Mouse (Mus musculus): Measurements from ENCODE around the gene Zc3h12c.

The Zc3h12c gene

DNA sequence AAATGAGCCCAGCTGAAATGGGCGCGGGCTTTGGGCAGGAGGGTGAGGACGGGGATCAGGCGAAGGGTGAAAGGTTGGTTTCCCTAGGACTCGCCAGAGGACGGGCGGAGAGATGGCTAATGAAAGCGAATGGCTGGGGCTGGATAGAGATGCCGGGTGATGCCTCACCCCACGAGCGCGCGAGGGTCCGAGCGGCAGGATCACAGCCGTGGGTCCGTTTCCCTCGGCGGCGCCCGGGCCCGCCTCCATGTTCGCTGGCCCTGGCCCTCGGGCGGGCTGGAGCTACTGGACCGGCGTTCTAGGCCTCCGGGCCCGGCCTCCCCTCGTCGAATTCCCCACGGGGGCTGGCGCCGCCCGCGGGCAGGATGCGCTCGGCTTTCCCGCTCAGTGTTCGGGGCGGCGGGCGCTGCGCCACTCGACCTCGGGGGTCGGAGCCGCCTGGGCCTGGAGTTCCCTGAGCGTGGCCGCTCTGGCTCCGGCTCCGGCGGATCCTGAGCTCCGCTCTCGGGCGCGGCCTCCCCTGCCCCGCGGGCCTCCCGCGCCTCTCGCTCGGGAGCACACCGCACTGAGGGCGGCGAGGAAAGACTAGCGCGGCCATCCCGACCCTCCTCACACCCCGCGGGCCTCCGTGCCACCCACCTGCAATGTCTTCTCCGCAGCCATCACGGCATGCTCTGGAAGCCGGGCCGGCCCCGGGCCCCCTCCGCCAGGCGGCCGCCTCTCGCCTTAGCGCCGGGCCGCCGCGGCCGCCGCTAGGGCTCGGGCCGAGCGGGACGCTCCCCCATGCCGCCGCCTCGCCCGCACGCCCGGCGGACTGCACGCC is at the start of gene Zc3h12c:
Gene Zc3h12c, minus strand, starts transcription at position 710 of the 823 bp plus-strand sequence.
- DNase-seq (ENCODE audit: low spot score), result peak; percentile 2

DNA sequence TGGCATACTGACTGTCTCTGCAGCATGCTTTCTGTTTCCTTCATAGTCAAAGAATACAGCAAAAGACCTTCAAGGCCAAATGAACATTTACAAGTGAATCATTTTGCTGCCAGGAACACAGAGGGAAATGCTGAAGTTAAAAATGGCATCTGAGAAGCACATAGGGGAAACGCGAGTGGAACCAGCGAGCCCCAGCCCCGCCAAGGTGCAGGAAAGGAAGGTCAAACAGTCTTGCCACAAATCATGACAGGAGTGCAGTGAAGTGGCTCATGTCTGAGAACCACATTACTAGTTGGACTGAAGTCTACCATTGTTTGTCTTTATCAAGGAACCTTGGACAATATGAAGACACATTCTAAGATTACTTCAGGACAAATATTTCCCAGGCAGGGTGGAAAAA is 49.3 kb upstream of the Zc3h12c start:
- DNase-seq (ENCODE audit: low spot score), result no peak

DNA sequence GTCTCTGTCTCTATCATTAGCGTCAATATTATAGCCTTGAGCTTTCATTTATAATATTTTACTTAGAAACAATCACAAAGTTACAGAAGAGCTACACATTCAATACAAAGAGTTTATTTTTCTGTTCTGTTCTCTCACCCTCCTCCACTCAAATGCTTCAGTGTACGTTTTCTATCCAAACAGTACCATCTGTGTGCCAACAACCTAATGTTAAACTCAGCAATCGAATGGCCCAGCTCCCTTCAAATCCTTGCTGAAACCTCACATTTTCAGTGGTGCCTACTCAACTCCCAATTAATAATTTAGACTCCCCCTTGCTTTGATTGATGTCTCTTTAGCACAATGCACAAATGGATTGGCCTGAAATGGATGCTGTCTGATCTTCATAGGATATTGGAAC is 46.9 kb upstream of the Zc3h12c start:
- no peak for DNase-seq (ENCODE audit: low spot score)

DNA sequence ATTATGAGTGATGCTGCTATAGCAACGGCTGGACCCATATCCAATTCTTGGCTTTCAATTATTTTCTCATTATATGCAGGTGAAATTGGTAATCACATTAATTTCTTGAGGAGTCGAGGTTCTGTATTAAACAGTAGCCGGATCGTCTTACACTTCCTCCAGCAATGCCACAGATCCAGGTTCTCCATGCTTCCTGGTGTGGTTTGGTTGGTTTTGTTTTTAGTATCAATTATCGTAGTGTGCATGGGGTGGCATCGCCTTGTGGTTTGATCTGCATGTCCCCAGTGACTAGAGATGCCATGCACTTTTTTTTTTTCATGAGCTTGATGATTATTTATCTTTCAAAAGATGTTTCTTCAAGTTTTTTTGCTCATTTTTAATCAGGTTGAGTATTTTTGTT is 44.0 kb upstream of the Zc3h12c start:
- no peak for DNase-seq (ENCODE audit: low spot score)

DNA sequence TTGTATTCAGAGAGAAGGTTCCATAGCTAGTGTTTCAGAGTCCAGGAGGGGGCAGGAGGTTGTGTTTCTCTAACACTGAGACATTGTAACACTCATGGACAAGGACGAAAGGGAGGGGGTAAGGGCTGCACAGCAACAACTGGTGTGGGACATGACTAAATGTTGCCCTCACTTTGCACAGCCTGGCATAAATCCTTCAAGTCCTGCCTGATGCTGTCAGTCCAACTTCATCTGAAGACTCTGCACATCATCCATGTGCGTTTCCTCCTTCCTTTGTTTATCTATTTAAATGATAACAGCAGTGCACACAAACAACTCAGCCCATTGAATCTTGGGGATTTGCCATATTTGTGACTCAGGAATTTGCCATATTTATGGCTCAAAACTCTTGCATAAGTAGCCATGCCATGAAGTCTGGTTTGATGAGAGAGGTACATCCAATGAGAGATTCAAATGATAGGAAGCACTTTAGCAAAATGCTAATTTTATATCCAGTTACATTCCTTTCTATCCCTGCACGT is 40.2 kb upstream of the Zc3h12c start:
- DNase-seq (ENCODE audit: low spot score), result no peak

DNA sequence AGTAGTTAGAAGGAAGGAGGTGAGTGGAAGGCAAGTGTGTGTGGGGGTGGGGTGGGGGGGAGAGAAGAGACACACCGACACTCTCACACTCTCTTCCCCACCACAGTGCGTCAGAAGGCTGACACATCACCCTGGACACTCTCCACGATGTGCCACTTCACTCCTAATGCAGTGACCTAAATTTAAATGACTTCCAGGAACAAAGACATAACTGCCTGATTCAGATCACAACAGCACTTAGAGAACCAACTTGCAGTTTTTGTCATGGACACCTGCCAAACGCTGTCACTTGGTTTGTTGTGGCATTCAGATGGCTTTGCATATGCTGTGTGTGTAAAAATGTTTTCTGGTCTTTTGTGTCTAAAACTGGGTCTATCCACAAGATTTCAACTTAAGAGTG is 34.8 kb upstream of the Zc3h12c start:
- DNase-seq (ENCODE audit: low spot score), result no peak

DNA sequence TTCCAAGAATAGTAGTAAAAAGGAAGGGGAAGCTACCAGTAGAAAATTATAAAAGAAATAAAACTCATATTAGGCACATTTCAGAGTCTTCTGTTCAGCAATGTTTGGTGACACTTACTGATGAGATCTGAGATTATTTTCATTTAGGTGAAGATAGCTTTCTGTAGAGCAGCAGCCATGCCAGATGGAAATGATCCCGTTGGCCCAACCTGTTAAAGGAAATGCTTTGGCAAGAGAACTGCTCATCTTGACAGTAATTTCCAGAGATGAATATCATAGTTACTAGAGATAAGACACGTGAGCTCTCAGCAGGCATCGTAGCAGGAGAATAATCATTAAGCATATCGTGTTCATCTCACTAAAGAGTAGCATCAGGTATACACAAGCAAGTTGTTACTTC is 31.9 kb upstream of the Zc3h12c start:
- DNase-seq (ENCODE audit: low spot score), result no peak

DNA sequence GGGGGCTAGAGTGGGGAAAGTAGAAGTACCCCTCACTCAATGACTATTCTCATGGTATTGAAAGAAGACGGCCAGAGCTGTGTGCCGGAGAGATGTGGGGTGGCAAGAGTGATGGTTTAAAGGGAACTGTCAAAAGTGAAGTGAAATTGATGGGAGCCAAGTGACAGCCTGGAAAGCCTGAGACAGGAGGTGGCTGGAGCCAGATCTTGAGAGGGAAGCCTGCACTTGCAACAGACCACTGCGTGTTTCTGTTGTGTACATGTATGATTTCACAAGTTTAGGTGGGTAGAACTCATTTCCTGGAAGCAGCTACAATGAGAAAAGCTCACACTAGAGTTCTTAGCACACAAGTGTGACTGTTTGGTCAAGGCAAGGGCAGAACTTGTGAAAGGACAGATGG is 27.5 kb upstream of the Zc3h12c start:
- no peak for DNase-seq (ENCODE audit: low spot score)

DNA sequence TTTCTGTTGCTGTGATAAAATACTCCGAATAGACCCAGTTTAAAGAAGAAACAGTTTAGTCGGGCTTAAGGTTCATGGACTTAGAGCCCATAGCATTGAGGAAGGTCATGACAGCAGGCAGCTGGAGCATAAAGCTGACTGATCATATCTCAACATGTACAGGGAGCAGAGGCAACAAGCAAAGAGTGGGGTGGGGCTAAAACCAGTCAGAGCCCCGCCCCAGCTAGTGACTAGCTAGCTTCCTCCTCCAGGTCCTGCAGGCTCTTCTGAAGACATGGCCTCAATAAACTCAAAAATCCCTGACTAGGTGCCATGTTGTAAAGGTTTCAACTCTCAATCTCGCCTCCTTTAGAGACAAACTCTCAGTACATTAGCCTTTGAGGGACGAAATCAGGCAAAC is 25.5 kb upstream of the Zc3h12c start:
- no peak for DNase-seq (ENCODE audit: low spot score)

DNA sequence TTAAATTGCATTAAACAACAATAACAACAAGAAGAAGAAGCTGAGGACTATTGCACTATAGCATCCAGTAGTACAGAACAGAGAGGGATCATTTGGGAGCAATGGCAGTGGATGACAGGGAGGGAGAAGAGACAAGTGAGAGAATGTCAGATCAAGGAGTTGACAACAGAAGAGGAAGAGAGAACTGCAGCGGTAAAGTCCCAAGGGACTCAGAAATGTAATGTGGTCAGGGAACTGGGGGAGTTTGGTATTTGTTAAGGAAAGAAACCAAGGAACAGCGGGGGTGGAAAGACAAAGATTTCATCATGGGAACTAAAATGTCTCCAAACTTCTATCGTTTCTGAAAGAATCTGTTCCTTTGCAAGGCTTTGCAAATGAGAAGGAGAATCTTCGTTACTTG is 22.5 kb upstream of the Zc3h12c start:
- DNase-seq (ENCODE audit: low spot score), result no peak

DNA sequence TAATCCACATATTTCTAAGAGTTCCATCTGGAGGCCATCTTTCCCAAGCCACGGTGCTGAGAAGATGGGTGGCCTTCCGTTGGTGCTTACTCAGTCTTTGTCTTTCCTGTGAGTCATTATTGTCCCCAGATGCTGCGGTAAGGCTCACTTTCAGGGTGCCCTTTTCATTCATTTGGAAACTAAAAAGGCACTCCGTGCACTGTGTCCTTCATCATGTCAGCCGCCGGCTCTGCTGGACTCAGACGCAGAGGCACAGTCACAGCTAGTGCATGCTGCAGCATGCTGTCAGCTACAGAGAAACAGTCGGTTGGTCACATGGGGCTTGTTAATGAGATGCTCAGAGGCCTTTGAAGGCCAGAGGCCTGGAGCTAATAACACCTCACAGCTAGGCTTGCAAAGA is 19.7 kb upstream of the Zc3h12c start:
- no peak for DNase-seq (ENCODE audit: low spot score)

DNA sequence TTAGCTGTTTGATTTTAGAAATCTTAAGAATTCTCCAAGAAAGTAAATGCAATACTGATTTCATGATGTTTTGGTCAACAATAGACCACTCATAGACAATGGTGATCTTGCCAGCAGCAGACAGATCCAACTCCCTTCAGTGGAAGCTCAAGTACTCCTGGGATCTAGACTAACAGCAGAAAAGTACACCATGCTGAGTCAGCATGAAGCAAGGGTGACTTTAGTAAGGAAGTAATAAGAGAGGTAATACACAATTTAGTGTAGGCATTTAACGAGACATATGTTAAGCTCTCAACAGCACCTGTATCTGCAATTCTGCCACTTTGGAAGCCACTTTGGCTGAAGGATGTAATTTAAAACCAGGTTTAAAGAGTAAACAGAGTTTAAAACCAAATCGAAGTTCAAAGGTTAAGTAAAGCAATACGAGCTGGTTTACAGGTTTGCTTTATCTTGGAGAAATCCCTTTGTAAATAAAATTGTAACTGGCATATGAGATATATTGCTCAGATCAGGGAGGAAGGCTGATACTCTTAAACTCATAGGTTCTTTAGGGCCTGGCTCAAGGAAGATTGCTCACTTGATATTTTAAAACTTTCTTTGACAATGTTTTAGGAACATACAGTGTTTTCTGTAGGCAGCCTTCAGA is 18.0 kb upstream of the Zc3h12c start:
- no peak for DNase-seq (ENCODE audit: low spot score)

DNA sequence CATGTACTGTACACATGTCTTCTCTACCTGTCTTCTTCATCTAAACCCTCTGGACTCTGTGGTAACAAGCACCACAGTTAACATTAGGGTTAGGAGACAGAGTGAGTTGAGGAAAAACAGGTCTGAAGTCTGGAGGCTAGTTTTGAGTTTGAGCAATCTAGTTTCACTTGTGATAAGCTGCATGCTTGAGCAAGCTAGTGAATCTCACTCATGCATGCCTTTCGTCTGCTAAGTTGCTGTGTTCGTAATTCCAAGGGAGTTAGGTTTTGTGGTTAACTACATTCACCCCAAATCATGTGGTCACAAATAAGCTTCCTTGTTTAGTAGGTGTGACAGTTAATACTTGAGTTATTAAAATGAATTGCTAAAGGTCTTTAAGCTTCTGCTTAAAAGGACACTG is 13.0 kb upstream of the Zc3h12c start:
- no peak for DNase-seq (ENCODE audit: low spot score)

DNA sequence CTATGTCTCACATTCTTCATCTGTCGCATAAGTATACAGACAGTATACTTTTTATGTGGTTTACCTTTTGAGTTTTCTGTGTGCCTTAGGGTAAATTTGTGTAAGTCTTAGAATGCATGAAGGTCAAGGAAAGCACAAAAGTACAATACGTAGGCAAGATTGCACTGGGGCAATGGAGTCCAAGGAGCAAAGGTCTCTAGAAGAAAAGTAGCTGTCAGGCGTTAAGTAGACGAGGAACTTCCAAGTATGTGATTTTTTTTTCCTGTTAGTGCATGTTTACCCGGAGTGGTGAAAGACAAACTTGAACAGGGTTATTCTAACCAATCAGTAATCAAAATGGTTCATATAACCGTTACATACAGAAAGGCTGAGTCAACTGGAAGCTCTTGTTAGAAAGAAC is 12.5 kb upstream of the Zc3h12c start:
- DNase-seq (ENCODE audit: low spot score), result no peak

DNA sequence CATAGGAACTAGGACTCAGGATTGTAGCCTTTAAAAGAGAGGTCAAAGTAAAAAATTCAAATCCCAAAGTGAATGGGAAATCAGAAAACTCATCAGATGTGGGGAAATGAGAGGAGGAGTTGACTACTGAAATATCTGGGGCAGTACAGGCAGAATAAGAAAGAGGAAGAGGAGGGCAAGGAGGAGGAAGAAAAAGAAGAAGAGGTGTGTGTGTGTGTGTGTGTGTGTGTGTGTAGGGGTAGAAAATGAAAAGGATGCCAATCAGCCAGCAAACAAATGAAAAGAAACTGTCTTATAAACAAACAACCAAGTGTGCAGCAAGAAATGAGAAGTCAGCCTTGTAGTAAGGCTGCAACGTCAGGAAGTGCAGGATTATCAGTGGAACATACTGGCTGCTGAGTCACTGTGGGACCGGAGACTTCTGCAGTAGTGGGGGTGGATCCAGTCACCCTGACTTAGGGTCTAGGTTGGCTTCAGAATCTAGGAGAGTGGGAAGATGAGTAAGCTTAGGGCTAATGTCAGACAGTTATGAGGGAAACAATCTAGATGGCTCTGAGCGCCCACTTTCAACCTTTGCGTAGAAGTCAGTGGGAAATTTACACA is 7.0 kb upstream of the Zc3h12c start:
- no peak for DNase-seq (ENCODE audit: low spot score)

DNA sequence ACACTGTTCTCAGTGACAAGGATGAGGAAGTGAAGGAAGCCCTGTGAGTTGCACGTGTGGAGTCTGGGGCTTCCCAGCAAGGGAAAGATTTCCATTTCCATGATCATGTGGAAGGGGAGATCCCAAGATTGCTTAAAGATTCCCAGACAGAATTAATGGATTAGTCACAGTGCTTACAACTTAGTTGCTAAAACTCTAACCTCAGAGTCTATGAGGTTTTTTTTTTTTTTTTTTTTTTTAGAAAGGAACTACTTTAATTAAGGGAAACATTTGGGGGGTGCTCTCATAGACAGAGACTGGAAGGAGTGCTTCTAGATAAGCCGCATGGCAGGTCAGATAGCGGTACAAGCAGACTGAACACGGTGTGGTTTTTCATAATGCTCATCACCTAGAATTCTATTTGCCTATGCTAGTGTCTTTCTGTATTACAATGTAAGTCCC is 6.3 kb upstream of the Zc3h12c start:
- no peak for DNase-seq (ENCODE audit: low spot score)

DNA sequence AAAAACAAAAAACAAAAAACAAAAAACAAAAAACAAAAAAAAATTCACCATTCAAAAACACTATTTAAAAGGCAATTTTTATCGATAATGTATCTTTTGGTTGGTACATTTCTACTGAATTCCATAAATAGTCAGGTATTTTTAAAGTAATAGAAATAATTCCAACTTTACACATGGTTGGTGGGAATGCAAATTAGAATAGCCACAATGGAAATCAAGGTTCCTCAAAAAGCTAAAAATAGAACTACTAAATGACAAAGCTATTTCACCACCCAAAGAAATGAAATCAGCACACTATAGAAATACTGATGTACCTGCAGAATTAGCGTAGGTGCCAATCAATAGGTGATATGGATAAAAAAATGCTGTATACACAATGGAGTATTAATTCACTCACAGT is 5.6 kb upstream of the Zc3h12c start:
- DNase-seq (ENCODE audit: low spot score), result no peak

DNA sequence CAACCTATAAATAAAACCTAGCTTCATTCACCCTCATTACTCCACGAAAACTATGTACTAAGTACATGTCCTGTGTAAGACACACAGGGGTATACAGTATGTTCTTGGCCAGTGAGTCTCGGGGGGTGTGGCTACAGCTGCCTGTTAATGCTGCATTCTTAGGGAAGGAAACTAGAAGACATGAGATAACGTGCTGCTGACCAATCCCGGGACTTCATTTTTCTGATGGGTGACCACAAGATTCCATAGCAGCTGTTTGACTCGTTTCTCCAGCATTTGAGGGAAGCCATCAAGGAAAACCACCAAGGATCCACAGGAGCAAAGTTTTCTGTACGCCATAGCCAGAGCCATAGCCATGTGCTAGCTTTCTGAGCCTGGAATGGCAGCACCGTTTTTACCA is 4.2 kb upstream of the Zc3h12c start:
- no peak for DNase-seq (ENCODE audit: low spot score)

DNA sequence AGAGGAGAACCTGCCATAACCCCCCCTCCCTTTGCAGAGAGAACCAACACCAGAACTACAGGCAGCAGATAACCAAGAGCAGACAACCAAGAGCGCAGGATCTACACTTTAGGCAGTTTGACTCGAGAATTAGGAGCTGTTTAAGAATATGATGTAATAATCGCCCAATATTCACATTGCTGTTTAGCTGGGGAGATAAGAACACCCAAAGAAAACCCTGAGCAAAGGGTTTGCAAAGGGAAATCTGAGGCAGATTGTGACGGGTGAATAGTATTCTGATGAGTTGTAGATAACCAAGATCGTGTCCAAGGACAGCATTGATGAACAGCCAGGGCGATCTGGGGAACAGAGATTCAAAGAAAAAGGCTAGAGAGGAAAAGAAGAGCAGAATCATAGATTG is 2.3 kb upstream of the Zc3h12c start:
- DNase-seq (ENCODE audit: low spot score), result no peak

DNA sequence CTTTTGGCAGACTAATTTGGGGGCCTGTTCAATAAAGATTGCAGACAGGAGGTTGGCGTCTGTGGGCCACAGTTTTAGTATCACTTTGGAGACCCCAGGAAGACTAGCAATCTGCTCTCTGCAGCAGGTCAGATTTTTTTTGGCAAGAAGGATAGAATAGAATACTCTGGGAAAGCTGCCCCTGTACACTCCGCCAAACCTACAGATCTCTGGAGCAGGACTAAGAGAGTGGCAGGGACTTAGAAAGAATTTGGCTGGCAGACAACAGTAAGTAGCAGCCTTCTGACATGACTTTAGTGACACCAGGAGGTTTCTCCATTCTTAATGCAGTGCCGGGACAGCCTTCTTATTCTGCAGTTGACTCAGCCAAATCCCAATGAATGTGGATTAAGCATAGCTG is 1.8 kb upstream of the Zc3h12c start:
- no peak for DNase-seq (ENCODE audit: low spot score)

DNA sequence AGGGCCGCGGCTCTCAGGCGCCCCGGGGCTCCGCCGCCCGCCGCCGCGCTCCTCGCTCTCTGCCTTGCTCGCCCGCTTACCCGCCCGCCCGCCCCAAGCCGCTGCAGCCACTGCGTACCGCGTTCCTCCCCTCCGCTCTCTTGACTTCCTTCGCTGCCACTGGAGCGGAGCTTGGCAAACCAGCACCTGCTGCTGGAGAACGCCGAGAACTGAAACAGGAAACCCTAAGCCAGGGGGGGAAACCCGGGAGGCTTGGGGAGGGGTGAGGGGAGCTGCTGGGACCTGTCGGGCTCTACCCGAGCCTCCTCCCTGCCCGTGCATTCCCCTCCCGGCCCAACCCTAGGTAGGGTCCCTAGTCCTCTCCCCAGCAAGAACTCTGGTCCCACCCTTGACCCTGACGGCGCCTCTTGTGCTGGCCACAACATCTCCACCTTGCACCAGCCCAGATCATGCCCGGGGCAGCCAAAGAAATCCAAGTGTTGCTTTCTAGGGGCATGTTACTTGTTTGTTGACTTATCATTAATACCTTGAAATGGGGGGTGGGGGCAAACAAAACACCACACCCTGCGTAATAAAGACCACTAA is 406 bp upstream of the Zc3h12c start:
- peak; percentile 31 for DNase-seq (ENCODE audit: low spot score)

DNA sequence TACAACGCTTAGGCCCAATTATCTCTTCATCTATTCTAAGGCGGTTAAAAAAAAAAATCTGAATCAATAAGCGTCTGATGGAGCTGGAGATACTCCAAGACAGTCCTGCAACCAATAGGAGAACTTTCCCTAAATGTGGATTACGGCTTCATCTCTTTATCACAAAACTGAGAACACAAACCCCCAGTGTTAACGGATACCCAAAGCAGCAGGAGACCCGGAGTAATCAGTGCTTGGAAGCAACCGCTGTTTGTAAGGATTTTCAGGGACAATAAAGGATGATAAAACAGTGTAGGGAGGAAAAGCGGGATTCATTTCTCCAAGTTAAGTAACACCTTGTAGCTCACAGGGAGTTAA is 888 bp downstream of the Zc3h12c start:
- DNase-seq (ENCODE audit: low spot score), result no peak

DNA sequence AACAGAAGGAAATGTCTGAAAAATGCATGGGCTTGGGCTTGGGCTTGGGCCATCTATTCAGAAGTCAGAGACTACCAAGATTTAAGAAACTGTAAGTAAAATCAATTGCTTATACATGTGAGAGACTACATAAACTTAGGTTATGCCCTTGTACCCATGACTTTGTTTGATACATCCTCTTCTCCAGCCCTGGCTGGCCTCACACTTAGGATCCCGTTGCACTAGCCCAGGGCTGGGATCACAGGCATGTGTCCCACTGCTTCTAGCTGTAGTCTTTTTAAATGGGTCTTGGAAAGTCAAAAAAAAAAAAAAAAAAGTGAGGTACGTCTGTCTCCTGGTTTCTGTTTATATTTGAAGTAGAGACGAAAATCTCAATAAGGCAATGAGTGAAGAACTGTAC is 1.3 kb downstream of the Zc3h12c start:
- no peak for DNase-seq (ENCODE audit: low spot score)
